Mouse (Mus musculus): ENCODE measurements at regions not wholly inside any gene's neighbourhood (a gene's known extent, or its start where the extent isn't known, plus 50 kb on each side); places are given as distances from the start of the nearest gene placed in this dataset.

DNA sequence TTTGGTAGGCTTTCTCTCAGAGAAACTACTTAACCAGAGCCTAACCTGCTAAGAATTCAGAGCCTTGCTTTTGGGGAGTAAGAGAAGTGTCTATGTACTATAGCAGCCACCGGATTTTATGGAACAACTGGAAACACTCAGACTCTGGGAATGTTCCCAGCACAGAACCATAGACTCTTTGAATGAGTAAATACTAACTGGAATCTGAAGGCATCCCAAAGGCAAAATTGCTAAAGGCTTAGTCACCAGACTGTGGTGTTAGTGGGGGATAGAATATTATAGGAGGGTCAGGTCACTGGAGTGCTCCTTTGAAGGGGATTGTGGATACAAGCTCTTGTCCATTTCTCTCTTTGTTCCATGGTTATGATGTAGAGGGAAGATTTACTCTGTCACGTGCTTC lies 427.4 kb downstream of the Fam198b start:
- no peak for TF ChIP-seq POLR2A (IDR thresholded peaks at IDR 0.05; ENCODE audit: low read depth, low read length)
- no peak for TF ChIP-seq CTCF (IDR thresholded peaks at IDR 0.05; ENCODE audit: extremely low read depth, insufficient read depth, insufficient read length, insufficient replicate concordance)
